Comparison of ENCODE assay signal across 16 mouse cellular contexts in the genomic region with DNA sequence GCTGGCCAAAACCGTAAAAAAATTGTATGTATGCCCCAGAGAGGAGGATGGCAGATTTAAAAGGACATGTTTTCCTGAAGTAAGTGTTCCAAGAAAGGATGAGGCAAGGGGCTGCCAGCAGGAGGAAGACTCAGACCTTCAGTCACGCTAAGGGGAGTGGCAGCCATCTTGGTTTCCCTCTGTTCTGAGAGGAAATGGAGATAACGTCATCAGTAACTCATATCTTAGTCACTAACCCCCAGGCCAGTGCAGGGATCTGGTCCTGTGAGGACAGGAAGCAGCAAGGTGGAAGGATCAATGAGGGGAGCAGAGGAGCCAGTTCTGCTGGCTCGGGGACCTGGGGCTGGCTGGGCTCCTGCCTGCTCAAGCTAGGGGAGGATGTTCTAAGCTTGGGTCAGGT.
"Had no signal": no experiment of that assay in that cellular context is flagged by ENCODE, and none has a peak within 500 bp of the region (broad histone marks: within the 10 kb centered on the region; RNA-seq: fewer than 3 reads in every experiment).

No protein-coding gene starts in this region.

- H3K9ac ChIP-seq: neural tube, embryonic 13.5 days; neural tube, embryonic 15.5 days; stomach, embryonic 15.5 days had no signal

- H3K4me1 ChIP-seq: neural tube, embryonic 13.5 days; neural tube, embryonic 15.5 days; stomach, embryonic 15.5 days had no signal

- DNase-seq: retina, postnatal 1 day; right cerebral cortex, adult 18-20 months; right cerebral cortex, postnatal 14 days; right cerebral cortex, postnatal 25 days; right cerebral cortex, postnatal 4 days; spleen, adult 18-20 months; thymus, adult 18-20 months; thymus, adult 2 months; thymus, postnatal 14 days; thymus, postnatal 25 days; thymus, postnatal 36 days; thymus, postnatal 4 days had no signal

- H3K36me3 ChIP-seq: neural tube, embryonic 13.5 days; neural tube, embryonic 15.5 days; stomach, embryonic 15.5 days had no signal

- H3K27me3 ChIP-seq: neural tube, embryonic 13.5 days; neural tube, embryonic 15.5 days; stomach, embryonic 15.5 days had no signal

- H3K4me2 ChIP-seq: neural tube, embryonic 13.5 days; neural tube, embryonic 15.5 days; stomach, embryonic 15.5 days had no signal

- H3K27ac ChIP-seq: neural tube, embryonic 13.5 days; neural tube, embryonic 15.5 days; stomach, embryonic 15.5 days; stomach, postnatal 0 days had no signal

- H3K4me3 ChIP-seq: neural tube, embryonic 13.5 days; neural tube, embryonic 15.5 days; stomach, embryonic 15.5 days had no signal

- H3K9me3 ChIP-seq: neural tube, embryonic 13.5 days; neural tube, embryonic 15.5 days; stomach, embryonic 15.5 days had no signal
